Mouse (Mus musculus) G1E-ER4 (cell line): ENCODE measurements around the gene Klhl35. TPM values are rescaled to one million over a fixed set of nuclear protein-coding genes. Genes with fewer than 3 reads are reported as not detected.

Experiments
- GATA1 ChIP-seq: IDR thresholded peaks from one replicate; pipeline ENCODE4 v1.8.0; 2012; ENCODE audit warnings: low read length, inconsistent platforms
- polyA plus RNA-seq: library from polyadenylated mRNA; stranded (reverse); fragments of >175 nt; gene quantifications from 2 replicates; pipeline ENCODE4 v1.2.3, GENCODE M21; 2012

Klhl35 gene
- polyA plus RNA-seq, 1 experiment = not detected

DNA sequence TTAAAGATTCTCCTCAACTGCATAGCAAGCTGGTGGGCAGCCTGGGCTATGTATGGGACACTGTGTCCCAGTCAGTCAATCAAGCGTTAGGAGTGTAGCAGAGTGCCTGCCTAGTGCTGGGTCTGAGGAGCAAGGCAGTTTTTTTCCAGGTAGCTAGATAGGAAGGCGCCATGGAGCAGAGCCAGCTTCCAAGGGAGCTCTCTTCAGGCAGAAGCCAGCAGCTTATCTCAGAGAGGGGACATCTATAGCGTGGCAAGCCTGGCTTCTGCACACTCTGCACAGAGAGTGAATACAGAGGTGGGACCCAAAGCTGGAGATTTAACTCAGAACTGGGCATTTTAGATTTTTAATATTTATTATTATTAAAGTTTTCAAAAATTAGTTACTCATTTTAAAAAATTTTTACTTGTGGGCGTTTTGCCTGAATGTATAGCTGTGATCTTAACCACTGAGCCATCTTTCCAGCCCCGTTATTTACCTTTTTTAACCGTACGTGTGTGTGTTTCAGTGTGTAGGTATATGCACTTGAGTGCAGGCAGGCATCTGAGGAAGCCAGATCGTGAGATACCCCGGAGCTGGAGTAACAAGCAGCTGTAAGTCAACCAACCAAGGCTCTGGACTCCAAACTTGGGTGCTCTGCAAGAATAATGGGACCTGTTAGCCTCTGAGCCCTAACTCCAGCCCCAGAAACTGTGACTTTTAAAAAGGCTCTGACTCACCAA is 50.4 kb downstream of the Klhl35 start:
- TF ChIP-seq GATA1 = no peak

DNA sequence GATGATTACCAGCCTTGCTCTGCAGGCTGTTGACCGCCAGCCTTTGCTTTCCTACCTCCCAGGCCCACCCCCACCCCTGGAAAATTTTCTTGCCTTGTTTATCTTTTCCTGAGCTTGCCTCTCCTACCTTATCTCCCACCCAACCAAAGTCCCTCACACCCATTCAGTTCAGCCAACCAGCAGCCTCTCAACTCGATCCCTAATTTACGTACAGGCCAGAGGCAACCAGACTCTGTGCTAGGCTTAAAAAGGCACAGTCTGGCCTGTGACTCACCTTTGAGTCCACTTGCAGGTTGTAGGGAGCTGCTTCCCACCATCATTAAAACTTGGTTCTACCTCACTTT is 51.0 kb downstream of the Klhl35 start:
- TF ChIP-seq GATA1 = no peak

DNA sequence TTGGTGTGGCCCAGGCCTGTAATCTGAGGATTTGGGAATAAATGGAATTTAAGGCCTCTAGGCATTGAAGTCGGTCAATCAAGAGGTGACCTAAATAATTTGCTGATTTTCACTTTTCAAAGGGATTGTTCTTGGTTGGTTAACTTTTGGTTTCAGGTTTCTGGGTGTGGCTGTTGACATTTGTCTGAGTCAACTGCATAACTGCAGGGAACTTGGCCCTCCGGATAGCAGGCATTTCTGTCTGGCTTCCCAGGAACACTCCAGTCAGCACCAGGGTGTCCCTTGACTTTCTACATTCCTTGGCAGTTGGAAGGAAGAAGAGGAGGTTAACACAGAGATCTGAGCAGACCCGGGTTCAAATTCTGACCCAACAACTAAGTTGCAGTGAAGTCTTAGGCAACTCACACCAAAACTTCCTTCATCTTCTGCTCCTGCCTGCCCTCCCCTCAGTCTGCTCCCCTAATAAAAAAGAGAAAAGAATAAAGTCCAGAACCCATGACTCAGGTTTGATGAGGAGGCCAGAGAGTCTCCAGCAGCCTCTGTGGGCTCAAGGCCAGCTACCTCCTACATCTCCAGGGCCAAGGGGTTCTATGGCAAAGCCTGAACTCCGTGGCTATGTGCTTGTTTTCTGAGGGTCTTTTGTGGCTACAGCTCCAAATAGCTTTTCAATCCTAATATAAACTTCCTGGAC is 53.3 kb downstream of the Klhl35 start:
- no peak for TF ChIP-seq GATA1

DNA sequence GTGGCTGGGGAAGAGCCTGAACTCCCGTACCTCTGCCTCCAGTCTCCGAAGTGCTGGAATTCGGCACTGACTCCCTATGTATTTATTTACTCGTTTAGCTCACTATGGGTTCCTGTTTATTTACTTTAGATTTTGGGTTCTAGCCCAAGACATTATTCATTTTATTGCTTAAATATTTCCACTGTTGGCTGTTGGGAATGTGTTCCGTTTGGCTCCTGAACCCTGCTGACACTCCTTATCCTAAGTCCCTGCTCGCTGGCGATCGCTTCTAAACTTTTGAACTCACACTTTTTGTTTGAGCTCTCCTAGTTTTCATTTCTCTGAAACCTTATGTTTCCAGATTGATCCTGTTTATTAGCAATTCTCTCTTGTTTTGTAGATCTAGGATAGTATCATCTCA is 57.3 kb downstream of the Klhl35 start:
- no peak for TF ChIP-seq GATA1

Other genes with a start within 250 kb of the Klhl35 start
- gene Mogat2, start 227.4 kb upstream of the Klhl35 start, polyA plus RNA-seq = not detected in 2 replicates
- not detected in 2 replicates for gene Map6, start 198.6 kb upstream of the Klhl35 start, polyA plus RNA-seq
- not detected in 2 replicates for gene Serpinh1, start 112.8 kb upstream of the Klhl35 start, polyA plus RNA-seq
- 0.11 TPM in 1 of 2 replicates, not detected in the other for gene Gdpd5, start 84.6 kb upstream of the Klhl35 start, polyA plus RNA-seq
- gene Rps3, start 17.7 kb downstream of the Klhl35 start, polyA plus RNA-seq = 160 and 472 TPM in 2 replicates
- 29.2 and 68.2 TPM in 2 replicates for gene Arrb1, start 69.5 kb downstream of the Klhl35 start, polyA plus RNA-seq
- not detected in 2 replicates for gene Tpbgl, start 161.1 kb downstream of the Klhl35 start, polyA plus RNA-seq
- 0.01 TPM in 1 of 2 replicates, not detected in the other for gene Slco2b1, start 245.3 kb downstream of the Klhl35 start, polyA plus RNA-seq